Mouse (Mus musculus) fibroblast of lung, adult 2 months (primary cell): Measurements from ENCODE around the gene Ppm1e.
A peak's percentile ranks its signal among the peaks of the same experiment; 100 is the strongest.
"Not testable (repeated sequence)": the region's sequence is repeated elsewhere in the genome, so short reads cannot be mapped to it uniquely, and the experiment has no call there.

Source experiments
- DNase-seq: peaks from one replicate; pipeline ENCODE4 v3.0.0-alpha.2; 2011; ENCODE audit warnings: low read depth

The Ppm1e gene

GRCm38 (mm10) chr11:87309329-87310074 lies 49.3 kb downstream of the Ppm1e start:
- peak; percentile 30 for DNase-seq

- DNase-seq = no peak
Observed at GRCm38 (mm10) chr11:87299066-87299465, 59.8 kb downstream of the Ppm1e start.

- no peak for DNase-seq
Observed at GRCm38 (mm10) chr11:87296467-87296866, 62.4 kb downstream of the Ppm1e start.

GRCm38 (mm10) chr11:87295636-87296035 lies 63.2 kb downstream of the Ppm1e start:
- DNase-seq = no peak

GRCm38 (mm10) chr11:87289313-87289712 lies 69.5 kb downstream of the Ppm1e start:
- DNase-seq = no peak

GRCm38 (mm10) chr11:87286194-87286593 lies 72.6 kb downstream of the Ppm1e start:
- DNase-seq = no peak

- DNase-seq = no peak
Observed at GRCm38 (mm10) chr11:87281907-87282475, 76.8 kb downstream of the Ppm1e start.

- DNase-seq = no peak
Observed at GRCm38 (mm10) chr11:87279461-87279860, 79.4 kb downstream of the Ppm1e start.

GRCm38 (mm10) chr11:87278807-87279206 lies 80.0 kb downstream of the Ppm1e start:
- no peak for DNase-seq

GRCm38 (mm10) chr11:87276240-87276985 lies 82.4 kb downstream of the Ppm1e start:
- no peak for DNase-seq

- no peak for DNase-seq
Observed at GRCm38 (mm10) chr11:87275420-87276048, 83.3 kb downstream of the Ppm1e start.

GRCm38 (mm10) chr11:87272725-87273124 lies 86.1 kb downstream of the Ppm1e start:
- no peak for DNase-seq

- no peak for DNase-seq
Observed at GRCm38 (mm10) chr11:87271479-87271878, 87.3 kb downstream of the Ppm1e start.

- no peak for DNase-seq
Observed at GRCm38 (mm10) chr11:87270958-87271357, 87.9 kb downstream of the Ppm1e start.

GRCm38 (mm10) chr11:87270446-87270845 lies 88.4 kb downstream of the Ppm1e start:
- DNase-seq = no peak

GRCm38 (mm10) chr11:87268803-87269202 lies 90.0 kb downstream of the Ppm1e start:
- DNase-seq = no peak

GRCm38 (mm10) chr11:87266246-87266645 lies 92.6 kb downstream of the Ppm1e start:
- DNase-seq = no peak

- no peak for DNase-seq
Observed at GRCm38 (mm10) chr11:87263946-87264345, 94.9 kb downstream of the Ppm1e start.

- DNase-seq = not testable (repeated sequence)
Observed at GRCm38 (mm10) chr11:87261705-87262104, 97.1 kb downstream of the Ppm1e start.

- DNase-seq = no peak
Observed at GRCm38 (mm10) chr11:87259792-87260191, 99.0 kb downstream of the Ppm1e start.

- DNase-seq = no peak
Observed at GRCm38 (mm10) chr11:87257282-87257681, 101.5 kb downstream of the Ppm1e start.

GRCm38 (mm10) chr11:87254149-87254548 lies 104.7 kb downstream of the Ppm1e start:
- no peak for DNase-seq

GRCm38 (mm10) chr11:87253294-87253693 lies 105.5 kb downstream of the Ppm1e start:
- DNase-seq = no peak
